In the genomic region with DNA sequence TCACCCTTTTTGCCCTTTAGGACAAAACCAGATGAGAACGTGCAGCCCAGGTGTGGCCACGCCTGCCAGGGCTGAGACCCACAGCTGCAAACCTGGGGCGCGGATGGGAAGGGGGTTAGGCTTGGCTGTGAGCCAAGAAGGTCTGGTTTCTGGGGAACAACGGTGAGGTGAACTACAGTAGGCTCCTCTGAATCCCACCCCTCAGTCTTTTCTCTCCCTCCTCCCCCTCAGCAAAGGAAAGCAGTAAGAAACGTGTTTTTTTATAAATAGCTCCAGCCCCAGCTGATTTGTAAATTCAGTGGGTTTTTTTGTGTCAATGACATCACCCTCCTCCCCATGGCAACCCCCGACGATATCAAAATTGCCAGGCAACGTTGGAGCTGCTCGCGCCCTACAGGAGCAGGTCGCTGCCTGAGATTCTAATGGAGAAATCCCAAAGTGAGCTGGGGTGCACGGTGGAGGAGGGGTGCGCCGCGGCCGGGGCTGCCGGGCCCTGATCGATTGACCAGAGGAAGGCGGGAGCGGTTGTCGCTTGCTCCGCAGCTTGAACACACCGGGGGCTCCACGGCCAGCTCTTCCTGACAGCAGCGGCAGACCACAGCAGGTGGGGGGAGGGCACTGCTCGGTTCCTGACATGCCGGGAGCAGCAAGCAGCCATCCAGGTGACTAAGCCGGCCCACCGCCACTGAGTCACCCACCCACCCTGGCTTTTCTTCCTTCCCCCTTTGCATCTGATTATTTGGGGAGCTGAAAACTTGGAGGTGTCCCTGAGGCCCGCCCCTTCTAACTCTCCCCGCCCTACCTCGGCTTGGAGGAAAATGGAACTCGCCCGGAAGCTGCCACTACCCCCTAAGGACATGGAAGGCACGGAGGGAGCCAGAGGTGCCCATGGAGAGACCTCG, we compare ENCODE assay signal across 8 mouse cellular contexts. TPM values are rescaled to one million over a fixed set of nuclear protein-coding genes. Genes with fewer than 3 reads are reported as not detected.
DNase-seq lines count a peak whose midpoint lies in the region; ATAC-seq and TF ChIP-seq lines count a peak whose summit lies in the region.

A gene (plus strand): TSS at position 402 of the 902 bp plus-strand sequence.

- H3K9me3 ChIP-seq in forebrain, embryonic 12.5 days = no peaks in the 10 kb centered on the region
- H3K9me3 ChIP-seq in limb, embryonic 14.5 days (ENCODE audit: control insufficient read depth, low read length) = no peaks in the 10 kb centered on the region

- peak; percentile 54 for ATAC-seq in forebrain, embryonic 12.5 days (ENCODE audit: low FRiP score)
- peak; percentile 42; the same call in 1 of the 2 replicates for ATAC-seq in limb, embryonic 14.5 days (ENCODE audit: low FRiP score, low read depth)

- peak within 1 kb of the TSS; percentile 59 for H3K9ac ChIP-seq in forebrain, embryonic 12.5 days
- H3K9ac ChIP-seq in limb, embryonic 14.5 days (ENCODE audit: low read depth, low read length, severe bottlenecking) = peak within 1 kb of the TSS; percentile 49

- H3K27me3 ChIP-seq in forebrain, embryonic 12.5 days = peaks cover 39% of the 10 kb centered on the region
- no peaks in the 10 kb centered on the region for H3K27me3 ChIP-seq in limb, embryonic 14.5 days (ENCODE audit: control insufficient read depth, insufficient read depth, low read length)

- TF ChIP-seq POLR2A in lung, adult 2 months (IDR thresholded peaks at IDR 0.05; ENCODE audit: borderline replicate concordance, extremely low read depth, low read depth, low read length) = no peak
- no peak for TF ChIP-seq POLR2A in limb, embryonic 14.5 days (IDR thresholded peaks at IDR 0.05; ENCODE audit: borderline replicate concordance, extremely low read depth, insufficient read depth, insufficient read length)

- no peak for TF ChIP-seq CTCF in lung, adult 2 months (IDR thresholded peaks at IDR 0.05; ENCODE audit: insufficient read depth, low read length)

- peak within 1 kb of the TSS; percentile 19; the same call in 1 of the 2 replicates for H3K27ac ChIP-seq in forebrain, embryonic 12.5 days
- H3K27ac ChIP-seq in limb, embryonic 14.5 days (replicated peaks; ENCODE audit: low read depth, low read length) = no peak within 1 kb of the TSS

- no peak for DNase-seq in lung, adult 2 months
- no peak for DNase-seq in lung, adult 18-20 months
- DNase-seq in adrenal gland, adult 8-10 months = no peak
- DNase-seq in induced T-regulatory cell, adult 2 months (ENCODE audit: low read depth) = peak; percentile 54
- no peak for DNase-seq in limb, embryonic 14.5 days (ENCODE audit: low spot score)
- peak; percentile 76 for DNase-seq in right cerebral cortex, adult 18-20 months
- DNase-seq in urinary bladder, postnatal 36 days (ENCODE audit: low spot score in 2 of 2) = no peak

- 6% methylated on average over 37 of the region's 37 CpGs for WGBS in lung, adult 2 months
- 1% methylated on average over 37 of the region's 37 CpGs for WGBS in forebrain, embryonic 12.5 days
- 2% methylated on average over 36 of the region's 37 CpGs for WGBS in limb, embryonic 14.5 days

- peak within 1 kb of the TSS; percentile 87 for H3K4me2 ChIP-seq in forebrain, embryonic 12.5 days
- peak within 1 kb of the TSS; percentile 86 for H3K4me2 ChIP-seq in limb, embryonic 14.5 days (replicated peaks; ENCODE audit: low read depth, low read length, severe bottlenecking)

- H3K4me1 ChIP-seq in lung, adult 2 months (ENCODE audit: control insufficient read depth, insufficient read depth, low read length) = peaks cover 15% of the 10 kb centered on the region
- H3K4me1 ChIP-seq in forebrain, embryonic 12.5 days = peaks cover 24% of the 10 kb centered on the region
- H3K4me1 ChIP-seq in limb, embryonic 14.5 days (ENCODE audit: control insufficient read depth, insufficient read depth, low read length) = peaks cover 26% of the 10 kb centered on the region

- no peaks in the 10 kb centered on the region for H3K36me3 ChIP-seq in forebrain, embryonic 12.5 days (replicated peaks)
- H3K36me3 ChIP-seq in limb, embryonic 14.5 days (ENCODE audit: control insufficient read depth, insufficient read depth, low read length) = no peaks in the 10 kb centered on the region

- peak within 1 kb of the TSS; percentile 27 for H3K4me3 ChIP-seq in lung, adult 2 months (replicated peaks; ENCODE audit: extremely low read depth, low read depth, low read length)
- peak within 1 kb of the TSS; percentile 51 for H3K4me3 ChIP-seq in forebrain, embryonic 12.5 days (replicated peaks)
- H3K4me3 ChIP-seq in limb, embryonic 14.5 days (replicated peaks; ENCODE audit: low read length) = peak within 1 kb of the TSS; percentile 39

RNA-seq across cellular contexts. Expression of the gene that starts here (rescaled TPM):
- 8.2 and 11.8 TPM in 2 replicates for polyA plus RNA-seq in lung, adult 2 months (2012; rRNA removed)
- total RNA-seq in adrenal gland, adult 8-10 months (2022) = 10 to 100 TPM; 27.0 to 35.6 (median 28.7) TPM
- 4.4 and 6.5 TPM in 2 replicates for polyA plus RNA-seq in forebrain, embryonic 12.5 days (2016; fragmentation: Nextera tagmentation; extraction: Ambion mirVana)
- 4.8 and 5.5 TPM in 2 replicates for polyA plus RNA-seq in limb, embryonic 14.5 days (2012; rRNA removed)
- polyA plus RNA-seq in limb, embryonic 14.5 days (2014; fragmentation: Nextera tagmentation; extraction: Ambion mirVana) = 3.8 and 4.6 TPM in 2 replicates

Comparison
In these comparisons a context has a peak if more than half of its experiments do, and no peak if none do; other contexts are left out.
1. DNase-seq: peak in induced T-regulatory cell, adult 2 months (single experiment) and right cerebral cortex, adult 18-20 months (single experiment); none in lung, adult 2 months (single experiment), lung, adult 18-20 months (0 of 2), adrenal gland, adult 8-10 months (single experiment), limb, embryonic 14.5 days (single experiment) and urinary bladder, postnatal 36 days (0 of 2).
2. Peak in every context shown above with its lines, with median percentiles within 50 percentile points of each other: H3K4me3 ChIP-seq.